Mouse (Mus musculus): ENCODE measurements around the gene Ttc23l.

GRCm38 (mm10) chr15:10540271-10541088 is 18.0 kb downstream of the Ttc23l start:
- TF ChIP-seq CTCF (IDR thresholded peaks at IDR 0.05 in 2 of 3, conservative IDR thresholded peaks at IDR 0.05 in 1 of 3; ENCODE audit: control insufficient read depth in 1 of 3, insufficient read depth in 1 of 3, low read depth in 2 of 3, low read length in 3 of 3, poor library complexity in 1 of 3, severe bottlenecking in 1 of 3) (no peak), POLR2A (IDR thresholded peaks at IDR 0.05; ENCODE audit: control insufficient read depth in 1 of 2, insufficient read depth in 1 of 2, low read depth in 1 of 2, low read length in 2 of 2, poor library complexity in 1 of 2) (no peak)

All from MEL (cell line).